Mouse (Mus musculus): Measurements from ENCODE around the gene Pmf1. TPM values are rescaled to one million over a fixed set of nuclear protein-coding genes. Genes with fewer than 3 reads are reported as not detected.

Pmf1 gene
- polyA plus RNA-seq (2011; ENCODE audit: insufficient read depth, insufficient read length, low replicate concordance, missing spikeins), result 60.1 and 67.5 TPM in 2 replicates

GRCm38 (mm10) chr3:88409741-88410644 is at the start of gene Pmf1:
Gene Pmf1, minus strand, starts transcription at chr3:88410331.
- TF ChIP-seq POLR2A (IDR thresholded peaks at IDR 0.05; ENCODE audit: borderline replicate concordance, control insufficient read depth, low read depth, low read length) (peak; percentile 97), CTCF (IDR thresholded peaks at IDR 0.05; ENCODE audit: control insufficient read depth, insufficient read depth, low read length) (no peak)
- H3K27ac ChIP-seq (ENCODE audit: control insufficient read depth, insufficient read depth, low read depth, low read length, poor library complexity), result peak within 1 kb of the TSS; percentile 89
- H3K4me3 ChIP-seq (replicated peaks; ENCODE audit: control insufficient read depth, low read depth, low read length), result peak within 1 kb of the TSS; percentile 90
- H3K4me1 ChIP-seq (ENCODE audit: control insufficient read depth, insufficient read depth, low read length), result peaks cover 2% of the 10 kb centered on the region; the same call in 1 of the 2 replicates
- under 1% methylated on average over 54 of the region's 54 CpGs for WGBS

- TF ChIP-seq CTCF (IDR thresholded peaks at IDR 0.05; ENCODE audit: control insufficient read depth, insufficient read depth, low read length) (no peak), POLR2A (IDR thresholded peaks at IDR 0.05; ENCODE audit: borderline replicate concordance, control insufficient read depth, low read depth, low read length) (no peak)
- H3K4me3 ChIP-seq (replicated peaks; ENCODE audit: control insufficient read depth, low read depth, low read length), result no peak overlapping the region
- no peak overlapping the region; the same call in 1 of the 2 replicates for H3K27ac ChIP-seq (ENCODE audit: control insufficient read depth, insufficient read depth, low read depth, low read length, poor library complexity)
- WGBS, result 22% methylated on average over 14 of the region's 14 CpGs
- H3K4me1 ChIP-seq (ENCODE audit: control insufficient read depth, insufficient read depth, low read length), result peaks cover 3% of the 10 kb centered on the region; the same call in 1 of the 2 replicates
Measured at GRCm38 (mm10) chr3:88458778-88459219, 48.7 kb upstream of the Pmf1 start.

- no peak for TF ChIP-seq CTCF (IDR thresholded peaks at IDR 0.05; ENCODE audit: control insufficient read depth, insufficient read depth, low read length)
- no peak for TF ChIP-seq POLR2A (IDR thresholded peaks at IDR 0.05; ENCODE audit: borderline replicate concordance, control insufficient read depth, low read depth, low read length)
- 73% methylated on average over 7 of the region's 7 CpGs for WGBS
- Histone ChIP-seq H3K4me1 (ENCODE audit: control insufficient read depth, insufficient read depth, low read length) (peaks cover 3% of the 10 kb centered on the region; the same call in 1 of the 2 replicates), H3K27ac (ENCODE audit: control insufficient read depth, insufficient read depth, low read depth, low read length, poor library complexity) (no peak overlapping the region), H3K4me3 (replicated peaks; ENCODE audit: control insufficient read depth, low read depth, low read length) (no peak overlapping the region)
Measured at GRCm38 (mm10) chr3:88456746-88457532, 46.8 kb upstream of the Pmf1 start.

GRCm38 (mm10) chr3:88456313-88456712 is 46.2 kb upstream of the Pmf1 start:
- H3K27ac ChIP-seq (ENCODE audit: control insufficient read depth, insufficient read depth, low read depth, low read length, poor library complexity), result no peak overlapping the region
- 85% methylated on average over 8 of the region's 8 CpGs for WGBS
- no peak for TF ChIP-seq CTCF (IDR thresholded peaks at IDR 0.05; ENCODE audit: control insufficient read depth, insufficient read depth, low read length)
- TF ChIP-seq POLR2A (IDR thresholded peaks at IDR 0.05; ENCODE audit: borderline replicate concordance, control insufficient read depth, low read depth, low read length), result no peak
- H3K4me1 ChIP-seq (ENCODE audit: control insufficient read depth, insufficient read depth, low read length), result peaks cover 3% of the 10 kb centered on the region; the same call in 1 of the 2 replicates
- no peak overlapping the region for H3K4me3 ChIP-seq (replicated peaks; ENCODE audit: control insufficient read depth, low read depth, low read length)

GRCm38 (mm10) chr3:88455588-88456264 is 45.6 kb upstream of the Pmf1 start:
- H3K27ac ChIP-seq (ENCODE audit: control insufficient read depth, insufficient read depth, low read depth, low read length, poor library complexity), result peak overlapping the region; percentile 94
- peaks cover 3% of the 10 kb centered on the region; the same call in 1 of the 2 replicates for H3K4me1 ChIP-seq (ENCODE audit: control insufficient read depth, insufficient read depth, low read length)
- WGBS, result 50% methylated on average over 18 of the region's 18 CpGs
- no peak for TF ChIP-seq CTCF (IDR thresholded peaks at IDR 0.05; ENCODE audit: control insufficient read depth, insufficient read depth, low read length)
- no peak for TF ChIP-seq POLR2A (IDR thresholded peaks at IDR 0.05; ENCODE audit: borderline replicate concordance, control insufficient read depth, low read depth, low read length)
- peak overlapping the region; percentile 73 for H3K4me3 ChIP-seq (replicated peaks; ENCODE audit: control insufficient read depth, low read depth, low read length)

- 12% methylated on average over 9 of the region's 9 CpGs for WGBS
- H3K4me1 ChIP-seq (ENCODE audit: control insufficient read depth, insufficient read depth, low read length), result no peaks in the 10 kb centered on the region; the same call in 1 of the 2 replicates
- TF ChIP-seq CTCF (IDR thresholded peaks at IDR 0.05; ENCODE audit: control insufficient read depth, insufficient read depth, low read length) (no peak), POLR2A (IDR thresholded peaks at IDR 0.05; ENCODE audit: borderline replicate concordance, control insufficient read depth, low read depth, low read length) (no peak)
- peak overlapping the region; percentile 73 for H3K4me3 ChIP-seq (replicated peaks; ENCODE audit: control insufficient read depth, low read depth, low read length)
- peak overlapping the region; percentile 94 for H3K27ac ChIP-seq (ENCODE audit: control insufficient read depth, insufficient read depth, low read depth, low read length, poor library complexity)
Measured at GRCm38 (mm10) chr3:88454762-88455587, 44.8 kb upstream of the Pmf1 start.

GRCm38 (mm10) chr3:88453986-88454385 is 43.9 kb upstream of the Pmf1 start:
- TF ChIP-seq POLR2A (IDR thresholded peaks at IDR 0.05; ENCODE audit: borderline replicate concordance, control insufficient read depth, low read depth, low read length) (no peak), CTCF (IDR thresholded peaks at IDR 0.05; ENCODE audit: control insufficient read depth, insufficient read depth, low read length) (no peak)
- WGBS, result 15% methylated on average over 8 of the region's 8 CpGs
- H3K27ac ChIP-seq (ENCODE audit: control insufficient read depth, insufficient read depth, low read depth, low read length, poor library complexity), result peak overlapping the region; percentile 94
- H3K4me1 ChIP-seq (ENCODE audit: control insufficient read depth, insufficient read depth, low read length), result no peaks in the 10 kb centered on the region; the same call in 1 of the 2 replicates
- H3K4me3 ChIP-seq (replicated peaks; ENCODE audit: control insufficient read depth, low read depth, low read length), result peak overlapping the region; percentile 73

Data from bone marrow, adult 2 months (tissue).